15 mouse cellular contexts compared by ENCODE assay signal in the genomic region with DNA sequence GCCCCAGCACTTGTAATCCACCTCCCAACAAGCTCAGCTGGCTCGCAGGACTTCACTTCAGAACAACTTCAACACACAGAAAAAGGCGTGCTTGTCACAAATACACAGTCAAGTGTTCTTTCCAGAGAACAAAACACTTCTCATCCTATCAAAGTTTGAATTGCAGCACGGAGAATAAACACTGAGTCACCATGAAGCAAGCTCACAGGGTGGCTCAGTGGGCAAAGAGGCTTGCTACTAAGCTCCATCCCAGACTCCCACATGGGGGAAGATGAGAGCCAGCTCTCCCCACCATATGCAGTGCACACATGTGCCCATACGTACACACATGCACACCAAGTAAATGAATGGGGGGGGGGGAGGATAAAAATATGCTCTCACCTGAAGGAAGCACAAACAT. TPM values are rescaled to one million over a fixed set of nuclear protein-coding genes. Genes with fewer than 3 reads are reported as not detected.
A peak's percentile ranks its signal among the peaks of the same experiment; 100 is the strongest.
DNase-seq lines count a peak whose midpoint lies in the region; ATAC-seq and TF ChIP-seq lines count a peak whose summit lies in the region.
"Had no signal": no experiment of that assay in that cellular context is flagged by ENCODE, and none has a peak within 500 bp of the region (broad histone marks: within the 10 kb centered on the region; RNA-seq: fewer than 3 reads in every experiment).

No protein-coding gene starts in this region.

- TF ChIP-seq CTCF in stomach, postnatal 0 days (IDR thresholded peaks at IDR 0.05; ENCODE audit: low read depth) = no peak

- no peak for ATAC-seq in heart, embryonic 13.5 days (ENCODE audit: extremely low read depth, insufficient number of reproducible peaks, low FRiP score, low TSS enrichment)
- peak; percentile 45; the same call in 1 of the 2 replicates for ATAC-seq in midbrain, embryonic 11.5 days (ENCODE audit: low FRiP score)
- no peak for ATAC-seq in midbrain, embryonic 14.5 days (ENCODE audit: low FRiP score, low TSS enrichment)
- peak; percentile 59 for ATAC-seq in lung, embryonic 15.5 days (ENCODE audit: borderline replicate concordance, extremely low read depth, low FRiP score, low TSS enrichment)
- ATAC-seq in stomach, postnatal 0 days (ENCODE audit: low FRiP score, low TSS enrichment) = peak; percentile 70
- ATAC-seq: CD4-positive, CD25-positive, alpha-beta regulatory T cell, adult 4 months had no signal

- no peak for DNase-seq in heart, postnatal 36 days
- DNase-seq in midbrain, embryonic 11.5 days (ENCODE audit: low spot score, missing footprints) = no peak
- DNase-seq in midbrain, embryonic 14.5 days = no peak
- DNase-seq in stomach, postnatal 0 days (ENCODE audit: low spot score) = peak; percentile 45
- no peak for DNase-seq in adrenal gland, postnatal 10 days
- DNase-seq: cerebellum, postnatal 36 days; kidney, adult 8-10 months; right cerebral cortex, adult 18-20 months; thymus, postnatal 25 days had no signal

- H3K36me3 ChIP-seq in heart, embryonic 13.5 days = peaks cover 5% of the 10 kb centered on the region; the same call in 1 of the 2 replicates
- H3K36me3 ChIP-seq in midbrain, embryonic 11.5 days (ENCODE audit: control insufficient read depth, insufficient read depth, low read length) = no peaks in the 10 kb centered on the region
- H3K36me3 ChIP-seq in midbrain, embryonic 14.5 days (ENCODE audit: control insufficient read depth, insufficient read depth, low read length) = no peaks in the 10 kb centered on the region
- H3K36me3 ChIP-seq in lung, embryonic 15.5 days = no peaks in the 10 kb centered on the region
- no peaks in the 10 kb centered on the region for H3K36me3 ChIP-seq in stomach, postnatal 0 days (ENCODE audit: control insufficient read depth, insufficient read depth, low read length)
- H3K36me3 ChIP-seq: heart, embryonic 15.5 days; liver, embryonic 15.5 days had no signal

- 50% methylated on average over 4 of the region's 4 CpGs for WGBS in heart, embryonic 13.5 days
- 32% methylated on average over 4 of the region's 4 CpGs for WGBS in midbrain, embryonic 11.5 days
- WGBS in midbrain, embryonic 14.5 days = 27% methylated on average over 4 of the region's 4 CpGs
- 41% methylated on average over 4 of the region's 4 CpGs for WGBS in lung, embryonic 15.5 days
- 46% methylated on average over 4 of the region's 4 CpGs for WGBS in stomach, postnatal 0 days

- no peak overlapping the region for H3K9ac ChIP-seq in heart, embryonic 13.5 days
- H3K9ac ChIP-seq in midbrain, embryonic 11.5 days (ENCODE audit: low read length) = no peak overlapping the region
- H3K9ac ChIP-seq in midbrain, embryonic 14.5 days (replicated peaks; ENCODE audit: low read length) = no peak overlapping the region
- no peak overlapping the region for H3K9ac ChIP-seq in lung, embryonic 15.5 days
- no peak overlapping the region for H3K9ac ChIP-seq in stomach, postnatal 0 days (ENCODE audit: low read length)
- H3K9ac ChIP-seq: heart, embryonic 15.5 days; liver, embryonic 15.5 days had no signal

- H3K4me1 ChIP-seq in heart, embryonic 13.5 days = peaks cover 60% of the 10 kb centered on the region
- H3K4me1 ChIP-seq in midbrain, embryonic 11.5 days (ENCODE audit: control insufficient read depth, insufficient read depth, low read length) = peaks cover 20% of the 10 kb centered on the region
- peaks cover 24% of the 10 kb centered on the region for H3K4me1 ChIP-seq in midbrain, embryonic 14.5 days (ENCODE audit: control insufficient read depth, insufficient read depth, low read length)
- H3K4me1 ChIP-seq in lung, embryonic 15.5 days = peaks cover 25% of the 10 kb centered on the region
- H3K4me1 ChIP-seq in stomach, postnatal 0 days (replicated peaks; ENCODE audit: control insufficient read depth, insufficient read depth) = peaks cover 6% of the 10 kb centered on the region

- H3K4me3 ChIP-seq in heart, embryonic 13.5 days = no peak overlapping the region
- no peak overlapping the region for H3K4me3 ChIP-seq in midbrain, embryonic 11.5 days (ENCODE audit: low read depth, low read length)
- no peak overlapping the region for H3K4me3 ChIP-seq in midbrain, embryonic 14.5 days (replicated peaks; ENCODE audit: low read depth, low read length)
- no peak overlapping the region for H3K4me3 ChIP-seq in lung, embryonic 15.5 days
- no peak overlapping the region for H3K4me3 ChIP-seq in stomach, postnatal 0 days (ENCODE audit: low read depth, low read length)
- H3K4me3 ChIP-seq: heart, embryonic 15.5 days; liver, embryonic 15.5 days had no signal

- intact Hi-C loops in heart, postnatal 36 days (cut with DNase I) = no loop called here

- H3K27ac ChIP-seq in heart, embryonic 13.5 days (replicated peaks) = 0 out of 2 replicates have a peak overlapping the region, but pooled peaks have one; percentile 8
- H3K27ac ChIP-seq in midbrain, embryonic 11.5 days (ENCODE audit: low read depth, low read length) = no peak overlapping the region; the same call in 1 of the 2 replicates
- no peak overlapping the region for H3K27ac ChIP-seq in midbrain, embryonic 14.5 days (replicated peaks; ENCODE audit: low read depth, low read length)
- H3K27ac ChIP-seq in lung, embryonic 15.5 days = peak overlapping the region; percentile 68
- H3K27ac ChIP-seq in stomach, postnatal 0 days (replicated peaks) = peak overlapping the region; percentile 82
- H3K27ac ChIP-seq: liver, embryonic 15.5 days had no signal

- H3K9me3 ChIP-seq in heart, embryonic 13.5 days = no peaks in the 10 kb centered on the region
- no peaks in the 10 kb centered on the region for H3K9me3 ChIP-seq in midbrain, embryonic 11.5 days (ENCODE audit: control insufficient read depth, low read length)
- no peaks in the 10 kb centered on the region for H3K9me3 ChIP-seq in midbrain, embryonic 14.5 days (ENCODE audit: control insufficient read depth, low read length)
- H3K9me3 ChIP-seq in lung, embryonic 15.5 days = no peaks in the 10 kb centered on the region
- H3K9me3 ChIP-seq in stomach, postnatal 0 days (ENCODE audit: control insufficient read depth, low read length) = no peaks in the 10 kb centered on the region
- H3K9me3 ChIP-seq: heart, embryonic 15.5 days; liver, embryonic 15.5 days had no signal

- H3K27me3 ChIP-seq in heart, embryonic 13.5 days (replicated peaks) = no peaks in the 10 kb centered on the region
- no peaks in the 10 kb centered on the region for H3K27me3 ChIP-seq in midbrain, embryonic 11.5 days (ENCODE audit: control insufficient read depth, insufficient read depth, low read length)
- no peaks in the 10 kb centered on the region for H3K27me3 ChIP-seq in midbrain, embryonic 14.5 days (ENCODE audit: control insufficient read depth, insufficient read depth, low read length)
- H3K27me3 ChIP-seq in lung, embryonic 15.5 days = no peaks in the 10 kb centered on the region
- H3K27me3 ChIP-seq in stomach, postnatal 0 days (ENCODE audit: control insufficient read depth, insufficient read depth, low read length) = no peaks in the 10 kb centered on the region
- H3K27me3 ChIP-seq: heart, embryonic 15.5 days; liver, embryonic 15.5 days had no signal

- no peak for TF ChIP-seq EP300 in stomach, postnatal 0 days (optimal IDR thresholded peaks at IDR 0.05)

- no peak overlapping the region for H3K4me2 ChIP-seq in heart, embryonic 13.5 days
- no peak overlapping the region for H3K4me2 ChIP-seq in midbrain, embryonic 11.5 days
- no peak overlapping the region for H3K4me2 ChIP-seq in midbrain, embryonic 14.5 days (ENCODE audit: low read length)
- no peak overlapping the region for H3K4me2 ChIP-seq in lung, embryonic 15.5 days
- peak overlapping the region; percentile 8; the same call in 1 of the 2 replicates for H3K4me2 ChIP-seq in stomach, postnatal 0 days (replicated peaks; ENCODE audit: low read depth)
- H3K4me2 ChIP-seq: heart, embryonic 15.5 days; liver, embryonic 15.5 days had no signal

RNA-seq across cellular contexts. Expression of a gene that starts 8.9 kb away (rescaled TPM):
- 24.8 and 25.0 TPM in 2 replicates for polyA plus RNA-seq in heart, embryonic 13.5 days (2015; fragmentation: Nextera tagmentation; extraction: Ambion mirVana)
- 10 to 100 TPM; 13.2 to 15.0 TPM for total RNA-seq in heart, postnatal 36 days (2021)
- 10.2 and 10.4 TPM in 2 replicates for polyA plus RNA-seq in midbrain, embryonic 11.5 days (2014; fragmentation: Nextera tagmentation; extraction: Ambion mirVana)
- 10.4 and 10.5 TPM in 2 replicates for polyA plus RNA-seq in midbrain, embryonic 14.5 days (2014; fragmentation: Nextera tagmentation; extraction: Ambion mirVana)
- polyA plus RNA-seq in lung, embryonic 15.5 days (2015; fragmentation: Nextera tagmentation; extraction: Ambion mirVana) = 14.5 and 15.6 TPM in 2 replicates
- 20.7 and 21.3 TPM in 2 replicates for polyA plus RNA-seq in stomach, postnatal 0 days (2015; fragmentation: Nextera tagmentation; extraction: Ambion mirVana)
- 10 to 100 TPM; 12.3 to 17.1 TPM for total RNA-seq in adrenal gland, postnatal 10 days (2021)

RNA-seq across cellular contexts. Expression of a gene that starts 39.3 kb away (rescaled TPM):
- polyA plus RNA-seq in heart, embryonic 13.5 days (2015; fragmentation: Nextera tagmentation; extraction: Ambion mirVana) = 0.12 TPM in 1 of 2 replicates, not detected in the other
- total RNA-seq in heart, postnatal 36 days (2021) = not detected
- polyA plus RNA-seq in midbrain, embryonic 11.5 days (2014; fragmentation: Nextera tagmentation; extraction: Ambion mirVana) = 0.03 and 0.20 TPM in 2 replicates
- polyA plus RNA-seq in midbrain, embryonic 14.5 days (2014; fragmentation: Nextera tagmentation; extraction: Ambion mirVana) = 0.32 and 0.72 TPM in 2 replicates
- 0.09 and 0.30 TPM in 2 replicates for polyA plus RNA-seq in lung, embryonic 15.5 days (2015; fragmentation: Nextera tagmentation; extraction: Ambion mirVana)
- polyA plus RNA-seq in stomach, postnatal 0 days (2015; fragmentation: Nextera tagmentation; extraction: Ambion mirVana) = 0.15 and 0.30 TPM in 2 replicates
- total RNA-seq in adrenal gland, postnatal 10 days (2021) = not detected
- total RNA-seq: left cerebral cortex, postnatal 36 days had no signal
- polyA plus RNA-seq: CD4-positive, CD25-positive, alpha-beta regulatory T cell, adult 4 months; heart, embryonic 15.5 days; liver, embryonic 15.5 days had no signal

Comparison
In these comparisons a context has a peak if more than half of its experiments do, and no peak if none do; other contexts are left out.
1. ATAC-seq: peak in midbrain, embryonic 11.5 days (single experiment), lung, embryonic 15.5 days (single experiment) and stomach, postnatal 0 days (single experiment); none in heart, embryonic 13.5 days (single experiment) and midbrain, embryonic 14.5 days (single experiment).
2. H3K27ac ChIP-seq: peak in heart, embryonic 13.5 days (single experiment), lung, embryonic 15.5 days (single experiment) and stomach, postnatal 0 days (single experiment); none in midbrain, embryonic 11.5 days (single experiment) and midbrain, embryonic 14.5 days (single experiment).